Mouse (Mus musculus) liver, embryonic 14.5 days (tissue): ENCODE measurements around the gene Siah3. TPM values are rescaled to one million over a fixed set of nuclear protein-coding genes. Genes with fewer than 3 reads are reported as not detected.

ENCODE experiments used
- ATAC-seq: fragments of 200-750 bp; cut with Nextera tagmentation; 2 replicates; pipeline ENCODE4 v1.8.0; 2017; ENCODE audit warnings: moderate number of reproducible peaks, mild to moderate bottlenecking, moderate library complexity; ENCODE audit not compliant: insufficient read depth
- DNase-seq, 3 experiments: peaks; one replicate each; pipeline ENCODE4 v3.0.0-alpha.2; 2012 to 2013; ENCODE audit warnings: low read depth in 3 of 3, low spot score in 3 of 3
- H3K27ac ChIP-seq: fragments of 300-500 bp; sonication (generic); 2 replicates; pipeline ENCODE4 v1.5.1; 2014; ENCODE audit warnings: moderate library complexity, mild to moderate bottlenecking, control low read depth, inconsistent platforms
- H3K27me3 ChIP-seq: fragments of 300-500 bp; sonication (generic); 2 replicates; pipeline ENCODE4 v1.6.1; 2014; ENCODE audit warnings: mild to moderate bottlenecking, low read length, moderate library complexity; ENCODE audit not compliant: control insufficient read depth, insufficient read depth
- H3K36me3 ChIP-seq: fragments of 300-500 bp; sonication (generic); replicated peaks from 2 replicates; pipeline ENCODE4 v1.6.1; 2014; ENCODE audit warnings: low read depth; ENCODE audit not compliant: control insufficient read depth, insufficient read depth
- H3K4me1 ChIP-seq, 2 experiments: fragments of 200-500 bp in 1 of 2; fragments of 300-500 bp in 1 of 2; sonication (generic) in 1 of 2; replicated peaks; 2 replicates each; pipeline ENCODE4 v1.6.1; 2012 to 2014; ENCODE audit warnings: antibody characterized with exemption in 1 of 2, inconsistent platforms in 1 of 2, low read length in 1 of 2; ENCODE audit not compliant: control insufficient read depth in 2 of 2, insufficient read depth in 2 of 2
- H3K4me2 ChIP-seq: fragments of 300-500 bp; sonication (generic); 2 replicates; pipeline ENCODE4 v1.6.1; 2014; ENCODE audit warnings: low read depth, mild to moderate bottlenecking, control low read depth, moderate library complexity
- H3K4me3 ChIP-seq, 2 experiments: fragments of 200-500 bp in 1 of 2; fragments of 300-500 bp in 1 of 2; sonication (generic) in 1 of 2; 2 replicates each; pipeline ENCODE4 v1.5.1; 2012 to 2014; ENCODE audit warnings: low read depth in 2 of 2, low read length in 2 of 2, mild to moderate bottlenecking in 2 of 2, control low read depth in 1 of 2, inconsistent platforms in 1 of 2, moderate library complexity in 1 of 2; ENCODE audit not compliant: insufficient read depth in 1 of 2
- H3K9ac ChIP-seq: fragments of 300-500 bp; sonication (generic); replicated peaks from 2 replicates; pipeline ENCODE4 v1.6.1; 2014; ENCODE audit warnings: mild to moderate bottlenecking, control low read depth, moderate library complexity
- H3K9me3 ChIP-seq: fragments of 300-500 bp; sonication (generic); 2 replicates; pipeline ENCODE4 v1.6.1; 2016; ENCODE audit warnings: low read length, mixed read lengths; ENCODE audit not compliant: control insufficient read depth
- CTCF ChIP-seq: IDR thresholded peaks from 2 replicates; pipeline ENCODE4 v1.5.1; 2016; ENCODE audit warnings: antibody characterized with exemption, low read depth, control low read depth
- EP300 ChIP-seq: IDR thresholded peaks from 2 replicates; pipeline ENCODE4 v1.6.1; 2016; ENCODE audit warnings: antibody characterized with exemption, low read depth
- WGBS: fragments of 180-500 bp; shearing (Covaris S2); extraction: QIAGEN DNeasy Blood & Tissue Kit; methylation state at CpG from one replicate; pipeline ENCODE4 v1.1.7; 2014; ENCODE audit not compliant: insufficient replicate concordance; 5-methylcytosine and 5-hydroxymethylcytosine counted together
- polyA plus RNA-seq, 2 experiments: library from polyadenylated mRNA; depleted of rRNA in 1 of 2; stranded (reverse) in 1 of 2; unstranded in 1 of 2; fragments of >200 nt; fragmentation: Nextera tagmentation in 1 of 2; extraction: Ambion mirVana in 1 of 2; gene quantifications; 2 replicates each; pipeline versions ENCODE4 v1.2.1 to v1.2.3; 2012 to 2014

The Siah3 gene
- polyA plus RNA-seq, 2 experiments: 0.09 to 0.15 TPM

DNA sequence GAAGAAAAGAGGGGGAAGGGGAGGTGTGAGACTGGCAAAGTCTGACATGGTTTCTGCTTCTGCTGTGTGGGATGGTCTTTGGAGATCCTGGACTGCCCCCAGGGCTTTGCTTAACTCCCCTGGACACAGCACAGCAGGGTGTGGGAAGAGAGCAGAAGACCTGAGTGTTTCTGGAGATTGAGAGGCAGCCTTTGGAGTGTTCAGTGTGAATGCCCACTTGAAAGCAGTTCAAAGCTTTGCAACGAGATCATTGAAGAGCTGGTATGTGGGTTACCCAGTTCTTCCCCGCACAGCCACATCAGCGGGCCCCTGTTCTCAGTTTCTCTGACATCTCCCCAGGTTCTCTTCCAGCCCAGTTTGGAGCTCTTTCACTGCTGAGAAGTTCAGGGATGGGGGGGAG is 4.7 kb downstream of the Siah3 start:
- no peak for ATAC-seq
- no peaks in the 10 kb centered on the region for H3K36me3 ChIP-seq
- H3K9ac ChIP-seq: no peak overlapping the region
- no peak overlapping the region for H3K27ac ChIP-seq
- no peak overlapping the region for H3K4me3 ChIP-seq
- H3K27me3 ChIP-seq: peaks cover 6% of the 10 kb centered on the region; the same call in 1 of the 2 replicates
- WGBS: 57% methylated on average over 3 of the region's 3 CpGs
- DNase-seq: no peak
- H3K4me1 ChIP-seq: peaks cover 0 to 2% of the 10 kb centered on the region in 2 experiments; a peak in 1 of 4 replicates
- no peak overlapping the region for H3K4me2 ChIP-seq
- H3K9me3 ChIP-seq: no peaks in the 10 kb centered on the region
- TF ChIP-seq EP300 (no peak), CTCF (no peak)

DNA sequence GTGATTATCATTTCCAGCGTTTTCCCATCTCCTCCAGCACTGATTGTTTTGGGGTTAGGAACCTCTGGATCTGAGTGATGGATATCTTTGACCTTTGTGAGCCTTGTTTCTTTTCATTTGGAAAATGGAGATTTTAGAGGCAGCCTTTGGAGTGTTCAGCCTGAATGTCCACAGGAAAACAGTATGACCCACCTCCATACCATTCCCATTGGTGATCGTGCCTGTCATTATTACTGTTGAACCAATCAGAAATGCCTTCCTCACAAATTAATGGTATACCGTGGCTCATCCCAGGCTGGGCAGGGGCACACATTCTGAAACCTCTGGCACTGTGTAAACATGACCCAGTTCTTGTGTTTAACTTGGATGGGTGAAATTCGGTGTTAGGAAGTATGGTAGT is 6.0 kb downstream of the Siah3 start:
- Histone ChIP-seq H3K27me3 (no peaks in the 10 kb centered on the region), H3K4me2 (no peak overlapping the region), H3K4me1 (no peaks in the 10 kb centered on the region), H3K4me3 (no peak overlapping the region), H3K9me3 (no peaks in the 10 kb centered on the region), H3K9ac (no peak overlapping the region), H3K36me3 (no peaks in the 10 kb centered on the region), H3K27ac (no peak overlapping the region)
- WGBS: 61% methylated on average over 4 of the region's 4 CpGs
- DNase-seq (no peak), ATAC-seq (no peak)
- TF ChIP-seq EP300 (no peak), CTCF (no peak)

DNA sequence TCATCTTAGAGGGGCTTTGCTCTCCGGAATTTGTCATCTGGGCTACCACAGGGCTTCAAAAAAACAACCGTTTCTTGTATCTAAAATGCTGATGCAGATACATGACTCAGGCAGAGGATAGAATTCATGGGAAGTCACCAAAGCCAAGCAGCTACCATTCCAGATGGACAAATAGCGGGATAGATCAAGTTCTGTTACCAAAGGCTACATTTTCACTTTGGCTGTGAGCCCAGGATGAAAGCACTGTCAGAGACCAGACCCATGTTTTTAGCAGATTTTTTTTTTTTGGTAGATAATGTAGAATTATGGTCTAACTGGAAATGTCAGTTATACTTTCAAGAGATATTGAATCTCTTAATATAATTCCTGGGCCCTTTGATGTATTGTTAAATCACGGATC is 7.4 kb downstream of the Siah3 start:
- Histone ChIP-seq H3K9ac (no peak overlapping the region), H3K36me3 (no peaks in the 10 kb centered on the region), H3K27me3 (no peaks in the 10 kb centered on the region), H3K9me3 (no peaks in the 10 kb centered on the region), H3K4me1 (no peaks in the 10 kb centered on the region), H3K4me2 (no peak overlapping the region), H3K27ac (no peak overlapping the region), H3K4me3 (no peak overlapping the region)
- WGBS: 61% methylated on average over 4 of the region's 4 CpGs
- TF ChIP-seq EP300: no peak
- TF ChIP-seq CTCF: no peak
- no peak for ATAC-seq
- DNase-seq: no peak

DNA sequence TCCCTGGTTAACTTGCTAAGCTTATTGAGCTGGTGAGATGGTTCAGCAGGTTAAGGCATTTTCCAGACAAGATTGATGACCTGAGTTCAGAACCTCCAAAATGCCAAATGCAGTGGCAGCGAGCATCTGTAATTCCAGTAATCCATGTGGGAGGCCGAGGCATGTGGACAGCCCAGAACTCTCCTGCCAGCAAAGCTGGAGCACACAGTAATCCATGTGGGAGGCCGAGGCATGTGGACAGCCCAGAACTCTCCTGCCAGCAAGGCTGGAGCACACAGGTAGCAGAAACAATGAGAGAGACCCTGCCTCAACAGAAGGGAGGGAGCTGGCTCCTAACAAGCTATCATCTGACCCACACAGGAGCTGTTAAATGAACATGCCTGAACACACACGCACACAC is 13.2 kb downstream of the Siah3 start:
- no peak for DNase-seq
- no peak for TF ChIP-seq EP300
- TF ChIP-seq CTCF: no peak
- WGBS: 57% methylated on average over 4 of the region's 4 CpGs
- Histone ChIP-seq H3K4me2 (no peak overlapping the region), H3K4me3 (no peak overlapping the region), H3K36me3 (no peaks in the 10 kb centered on the region), H3K9ac (no peak overlapping the region), H3K4me1 (no peaks in the 10 kb centered on the region), H3K27me3 (no peaks in the 10 kb centered on the region), H3K9me3 (no peaks in the 10 kb centered on the region), H3K27ac (no peak overlapping the region)
- no peak for ATAC-seq

DNA sequence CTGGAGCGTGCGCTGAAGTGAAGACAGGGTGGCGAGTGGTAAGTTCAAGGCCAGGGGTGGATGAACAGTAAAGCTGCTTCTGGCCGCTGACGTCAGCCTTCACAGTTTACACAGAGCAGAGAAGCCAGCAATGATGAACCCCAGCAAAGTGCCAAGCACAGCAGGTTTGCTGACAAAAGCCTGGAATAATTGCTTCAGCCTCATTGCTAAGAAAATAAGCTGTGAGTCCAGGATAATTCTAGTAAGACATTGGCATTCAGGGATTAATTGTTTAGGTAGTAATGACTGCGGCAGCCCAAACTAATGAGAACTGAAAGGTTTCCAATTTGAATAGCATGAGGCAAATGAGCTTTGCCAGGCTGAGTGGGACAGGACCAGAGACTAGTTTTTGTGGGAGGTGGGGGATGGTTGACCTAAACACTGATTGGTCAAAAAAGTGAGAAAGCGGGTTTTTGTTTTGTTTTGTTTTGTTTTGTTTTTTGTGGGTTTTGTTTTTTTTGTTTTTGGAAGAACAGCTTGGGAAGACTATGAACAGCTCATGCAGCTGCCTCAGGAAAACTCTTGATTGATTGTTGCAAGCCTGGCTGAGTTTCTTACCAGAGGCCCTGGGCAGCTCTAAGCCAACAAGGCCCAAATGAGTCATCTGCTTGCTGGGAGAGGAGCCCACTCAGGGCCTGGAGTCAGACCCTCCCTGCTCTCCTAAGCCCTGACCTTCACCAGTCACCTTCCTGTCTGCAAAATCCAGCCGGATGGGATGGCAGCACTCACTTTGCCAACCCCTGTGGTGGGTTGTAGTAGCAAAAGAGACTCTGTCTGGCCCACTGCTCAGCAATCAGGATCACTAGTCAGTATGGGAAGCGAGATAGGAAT is 17.5 kb downstream of the Siah3 start:
- DNase-seq: no peak
- WGBS: 68% methylated on average over 9 of the region's 9 CpGs
- no peaks in the 10 kb centered on the region for H3K27me3 ChIP-seq
- no peak for ATAC-seq
- no peaks in the 10 kb centered on the region for H3K9me3 ChIP-seq
- no peak overlapping the region for H3K27ac ChIP-seq
- TF ChIP-seq CTCF (no peak), EP300 (no peak)
- H3K9ac ChIP-seq: no peak overlapping the region
- H3K4me2 ChIP-seq: no peak overlapping the region
- H3K4me1 ChIP-seq: no peaks in the 10 kb centered on the region
- no peaks in the 10 kb centered on the region for H3K36me3 ChIP-seq
- no peak overlapping the region for H3K4me3 ChIP-seq
